Mouse (Mus musculus) gastrocnemius, postnatal 36 days (tissue): ENCODE data around the gene Phb2. TPM values are rescaled to one million over a fixed set of nuclear protein-coding genes. Genes with fewer than 3 reads are reported as not detected.

Source experiments
- DNase-seq, 2 experiments: peaks; one replicate each; pipeline ENCODE4 v3.0.0; 2022
- intact Hi-C: fragments of 180-260 bp; cut with DNase I; formaldehyde crosslinking; loops from one replicate; pipeline ENCODE4 v1.15.1; 2025
- total RNA-seq, 2 experiments: library from RNA; stranded (reverse); gene quantifications; 2 replicates each; pipeline ENCODE4 v1.2.3; 2021

Phb2 gene
- total RNA-seq, 2 experiments from 2014 or later: 140 to 161 TPM

DNA sequence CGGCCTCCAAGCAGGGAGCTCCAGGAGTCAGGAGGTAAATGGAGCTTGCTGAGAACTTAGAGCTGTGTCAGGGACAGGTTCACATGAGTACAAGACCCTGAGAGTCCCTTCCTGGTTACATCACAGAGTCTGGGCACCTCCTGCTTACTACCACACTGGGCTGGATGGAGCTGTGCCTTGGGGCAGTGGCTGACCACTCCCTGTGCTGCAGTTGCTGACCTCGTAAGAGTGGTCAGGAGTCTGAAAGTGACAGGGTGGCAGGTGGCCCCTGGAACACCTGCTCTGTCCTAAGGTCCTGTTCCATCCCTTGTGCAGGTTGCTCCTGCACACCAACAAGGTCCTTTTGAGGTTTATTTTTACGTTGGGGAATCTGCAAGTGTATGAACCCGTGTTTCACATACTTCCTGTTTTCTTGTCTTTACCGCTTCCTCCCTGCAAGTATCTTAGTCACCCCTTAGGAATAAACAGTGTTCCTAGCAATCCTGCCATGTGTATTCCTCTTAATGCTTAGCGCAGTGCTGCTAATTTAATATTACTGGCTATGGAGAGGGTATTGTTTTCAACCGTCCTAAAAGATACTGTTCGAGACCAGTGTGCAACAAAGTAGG is 23.9 kb upstream of the Phb2 start:
- intact Hi-C loops: no loop called here
- DNase-seq: no peak

GRCm38 (mm10) chr6:124689011-124689410 is 23.1 kb upstream of the Phb2 start:
- intact Hi-C loops: no loop called here

GRCm38 (mm10) chr6:124690517-124690916 is 21.6 kb upstream of the Phb2 start:
- intact Hi-C loops: no loop called here
- no peak for DNase-seq

More at GRCm38 (mm10) chr6:124689011-124689410, 23.1 kb upstream of the Phb2 start:
- DNase-seq: no peak

GRCm38 (mm10) chr6:124693243-124693981 is 18.7 kb upstream of the Phb2 start:
- intact Hi-C loops: no loop called here
- DNase-seq: no peak

DNA sequence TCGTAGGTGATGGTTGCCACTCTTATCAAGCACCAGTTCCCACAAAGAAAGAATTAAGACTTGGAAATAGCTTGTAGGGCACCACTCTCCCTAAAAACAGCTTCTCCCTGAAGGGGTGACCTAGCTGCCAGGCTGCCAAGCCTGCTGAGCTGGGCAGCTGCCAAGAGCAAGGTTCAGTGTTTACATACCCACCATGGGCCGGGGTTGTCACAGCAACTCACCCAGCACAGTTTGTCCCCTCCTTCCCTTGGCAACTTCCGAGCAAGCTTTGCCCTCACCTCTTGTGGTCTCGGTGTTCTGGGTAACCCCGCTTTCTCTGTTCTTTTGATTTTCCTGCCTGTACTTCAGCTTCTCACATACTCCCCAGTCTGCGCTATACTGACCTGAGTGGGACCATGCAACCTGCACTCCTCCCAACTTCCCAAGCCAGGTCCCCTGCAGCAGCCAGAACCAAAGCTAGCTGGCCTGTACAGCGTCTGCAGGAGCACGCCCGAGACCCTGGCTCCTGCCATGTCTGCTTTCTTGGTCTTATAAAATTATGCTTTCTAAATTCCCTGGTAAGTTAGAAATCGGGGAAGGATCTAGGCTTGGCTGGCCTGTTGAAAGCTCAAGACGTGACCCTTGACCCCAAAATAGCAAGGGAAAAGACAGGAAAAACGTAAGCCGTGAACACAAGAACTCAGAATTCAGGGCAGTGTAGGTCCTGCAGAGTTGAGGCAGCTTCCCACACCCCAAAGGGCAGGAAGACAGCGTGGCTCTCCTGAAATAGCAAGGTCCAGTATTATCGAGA is 17.8 kb upstream of the Phb2 start:
- intact Hi-C loops: no loop called here
- no peak for DNase-seq

- intact Hi-C loops: no loop called here
- no peak for DNase-seq
Observed at GRCm38 (mm10) chr6:124696441-124697150, 15.5 kb upstream of the Phb2 start.

DNA sequence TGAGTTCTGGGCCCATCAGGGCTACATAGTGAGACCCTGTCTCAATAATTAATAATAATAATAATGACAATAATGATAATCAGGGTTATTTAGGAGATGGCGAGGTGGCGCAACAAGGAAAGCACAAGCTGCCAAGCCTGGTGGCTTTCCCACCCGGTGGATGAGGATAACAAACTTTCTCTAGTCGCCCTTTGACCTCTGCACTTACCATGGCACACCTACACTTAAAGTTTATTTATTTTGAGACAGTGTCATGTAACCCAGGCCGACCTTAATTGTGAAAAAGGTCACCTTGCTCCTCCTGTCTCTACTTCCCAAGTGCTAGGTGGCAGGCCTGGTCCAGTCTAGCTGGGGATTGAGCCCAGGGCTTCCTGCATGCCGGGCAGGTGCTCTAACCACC is 13.4 kb upstream of the Phb2 start:
- DNase-seq: no peak
- intact Hi-C loops: no loop called here

DNA sequence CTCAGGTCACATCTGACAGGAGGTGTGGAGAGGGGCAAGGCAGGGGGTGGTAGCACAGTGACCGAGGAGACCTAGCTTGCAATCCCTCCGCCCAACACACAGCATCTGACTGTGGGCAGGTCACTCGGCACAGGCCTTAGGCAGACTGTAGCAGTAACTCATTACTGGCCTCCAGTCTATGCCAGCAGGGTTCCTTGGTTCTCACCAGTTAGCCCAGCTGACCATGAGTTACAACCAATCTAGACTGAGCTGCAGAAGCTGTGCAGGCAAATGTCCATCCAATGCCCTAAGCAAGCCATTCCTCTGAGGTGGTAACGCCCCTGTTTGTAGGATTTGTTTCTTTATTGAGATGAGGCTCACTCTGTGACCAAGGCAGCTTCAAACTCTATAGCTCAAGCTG is 12.8 kb upstream of the Phb2 start:
- DNase-seq: no peak

GRCm38 (mm10) chr6:124699962-124700610 is 12.1 kb upstream of the Phb2 start:
- peak; percentile 62 to 64 for DNase-seq
- intact Hi-C loops: loop anchor here (2.0 kb wide), 1 partner anchor 39 kb away; no protein-coding TSS in a partner anchor

More for the DNA sequence above, 12.8 kb upstream of the Phb2 start:
- intact Hi-C loops: no loop called here

- intact Hi-C loops: loop anchor here (2.0 kb wide), 1 partner anchor 41 kb away; no protein-coding TSS in a partner anchor
- DNase-seq: no peak
Observed at GRCm38 (mm10) chr6:124701338-124701737, 10.8 kb upstream of the Phb2 start.

DNA sequence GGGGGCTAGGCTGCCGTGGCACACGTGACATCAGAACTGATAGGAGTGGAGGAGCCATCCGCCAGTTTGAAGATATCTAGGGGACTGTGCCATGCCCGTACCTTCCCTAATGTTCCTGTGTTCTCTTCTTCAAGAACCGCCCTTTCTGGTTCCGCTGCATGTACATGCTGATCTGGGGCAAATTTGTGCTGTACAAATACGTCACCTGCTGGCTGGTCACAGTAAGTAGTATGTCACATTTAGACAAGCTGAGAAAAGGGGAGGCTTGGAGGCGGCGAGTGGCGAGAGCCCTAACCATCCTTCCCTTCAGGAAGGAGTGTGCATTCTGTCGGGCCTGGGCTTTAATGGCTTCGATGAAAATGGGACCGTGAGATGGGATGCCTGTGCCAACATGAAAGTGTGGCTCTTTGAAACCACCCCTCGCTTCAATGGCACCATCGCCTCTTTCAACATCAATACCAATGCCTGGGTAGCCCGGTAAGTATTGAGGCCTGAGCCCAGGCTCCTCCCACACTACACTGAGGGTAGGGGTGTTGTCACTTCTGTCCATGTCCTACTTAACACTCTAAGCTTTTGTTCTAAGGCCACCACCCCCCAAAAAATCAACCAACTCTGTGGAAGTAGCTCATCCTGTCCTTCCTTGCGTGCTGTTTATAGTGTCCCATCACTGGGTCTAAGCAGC is 9.9 kb upstream of the Phb2 start:
- intact Hi-C loops: no loop called here
- no peak for DNase-seq

DNA sequence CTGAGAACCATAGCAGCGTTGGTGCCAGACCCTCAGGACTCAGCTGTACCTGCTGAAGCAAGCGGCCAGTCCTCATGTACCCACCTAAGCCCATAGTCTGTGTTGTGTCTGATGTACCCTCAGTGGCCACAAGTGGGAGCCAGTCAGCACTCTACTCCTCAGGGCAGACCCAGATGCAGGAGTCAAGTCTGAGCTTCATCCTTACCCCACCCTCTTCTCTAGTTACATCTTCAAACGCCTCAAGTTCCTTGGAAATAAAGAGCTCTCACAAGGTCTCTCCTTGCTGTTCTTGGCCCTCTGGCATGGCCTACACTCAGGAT is 9.4 kb upstream of the Phb2 start:
- DNase-seq: peak; percentile 34 to 58
- intact Hi-C loops: no loop called here

- intact Hi-C loops: no loop called here
- no peak for DNase-seq
Observed at GRCm38 (mm10) chr6:124703789-124704188, 8.3 kb upstream of the Phb2 start.

GRCm38 (mm10) chr6:124704417-124704816 is 7.7 kb upstream of the Phb2 start:
- intact Hi-C loops: no loop called here
- DNase-seq: no peak

GRCm38 (mm10) chr6:124706061-124706627 is 6.0 kb upstream of the Phb2 start:
- no peak for DNase-seq
- intact Hi-C loops: no loop called here

DNA sequence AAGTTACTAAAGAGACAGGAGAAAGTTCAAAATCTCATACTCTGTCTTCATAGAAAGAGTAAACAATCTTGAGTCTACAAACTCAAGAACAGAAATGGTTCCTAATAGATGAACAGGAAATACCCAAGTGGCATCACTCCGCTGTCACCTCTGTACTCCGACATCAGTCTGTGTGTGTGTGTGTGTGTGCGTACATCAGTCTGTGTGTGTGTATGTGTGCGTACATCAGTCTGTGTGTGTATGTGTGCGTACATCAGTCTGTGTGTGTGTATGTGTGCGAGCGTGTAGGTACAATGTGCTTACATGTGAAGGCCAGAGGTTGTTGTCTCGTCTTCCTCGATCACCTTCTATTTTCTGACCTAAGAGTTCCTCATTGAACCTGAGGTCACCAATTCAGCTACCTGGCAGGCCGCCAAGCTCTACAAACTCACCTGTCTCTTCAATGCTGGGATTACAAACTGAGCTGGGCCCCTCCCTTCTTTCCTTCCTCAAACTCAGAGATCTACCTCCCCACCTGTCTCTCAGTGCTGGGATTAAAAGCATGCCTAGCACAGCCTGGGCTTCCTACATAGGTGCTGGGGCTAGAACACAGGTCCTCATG is 3.7 kb upstream of the Phb2 start:
- intact Hi-C loops: no loop called here
- DNase-seq: no peak

GRCm38 (mm10) chr6:124712918-124713317 is 782 bp downstream of the Phb2 start:
- intact Hi-C loops: loop anchor here (5.0 to 10.0 kb wide), 2 partner anchors 44 to 322 kb away; partner anchors contain the start of genes Atn1, Gm45234 and Ing4

DNA sequence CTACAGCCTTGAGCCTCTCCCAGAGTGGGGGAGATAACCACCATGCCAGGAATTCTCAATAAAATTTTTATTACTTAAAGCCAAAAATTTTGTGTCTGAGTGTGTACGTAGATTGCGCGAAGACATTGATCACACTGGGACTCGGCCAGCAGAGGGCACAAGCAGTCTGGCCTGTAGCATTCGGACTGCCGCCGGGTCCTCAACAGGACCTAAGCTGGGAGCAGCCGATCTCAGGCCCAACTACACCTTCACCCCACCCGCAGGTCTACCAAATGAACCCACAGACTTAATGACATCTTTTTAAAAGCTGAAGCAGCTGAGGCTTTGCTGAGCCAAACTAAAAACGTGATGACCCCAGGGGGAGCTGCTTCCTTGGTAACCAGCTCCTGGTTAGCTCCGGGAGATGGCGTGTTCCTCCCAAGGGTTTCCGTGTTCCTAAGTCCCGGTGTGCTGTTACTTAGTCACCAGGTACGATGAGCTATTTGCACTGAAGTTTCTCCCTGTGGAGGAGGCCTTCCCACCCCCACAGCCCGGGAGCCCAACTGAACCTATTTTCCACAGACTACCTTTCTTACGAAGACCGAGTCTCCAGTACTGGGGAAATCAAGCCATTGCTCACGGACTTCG is 4.8 kb downstream of the Phb2 start:
- DNase-seq: no peak
- intact Hi-C loops: loop anchor here (10.0 kb wide), 1 partner anchor 318 kb away; the partner anchor contains the start of gene Ing4

More at GRCm38 (mm10) chr6:124712918-124713317, 782 bp downstream of the Phb2 start:
- no peak for DNase-seq
